Mouse (Mus musculus) macrophage (primary cell): ENCODE measurements around the gene E130114P18Rik. TPM values are rescaled to one million over a fixed set of nuclear protein-coding genes. Genes with fewer than 3 reads are reported as not detected.

Experiments
- H3K27ac ChIP-seq: fragments of 350-480 bp; formaldehyde crosslinking; 2 replicates; pipeline ENCODE4 v1.9.0; 2021
- H3K36me3 ChIP-seq: fragments of 350-480 bp; formaldehyde crosslinking; 2 replicates; pipeline ENCODE4 v1.9.0; 2021; ENCODE audit errors: inconsistent target
- H3K4me3 ChIP-seq: fragments of 350-480 bp; formaldehyde crosslinking; 2 replicates; pipeline ENCODE4 v1.9.0; 2021; ENCODE audit errors: inconsistent target
- H3K79me2 ChIP-seq: fragments of 350-480 bp; formaldehyde crosslinking; 2 replicates; pipeline ENCODE4 v1.9.0; 2021; ENCODE audit errors: inconsistent target
- WGBS: methylation state at CpG from one replicate; pipeline ENCODE4 v1.1.7; 2026; ENCODE audit warnings: inconsistent platforms; ENCODE audit not compliant: missing documents; 5-methylcytosine and 5-hydroxymethylcytosine counted together
- polyA plus RNA-seq: library from polyadenylated mRNA; stranded (reverse); fragments of 250-400 nt; gene quantifications from 3 replicates; pipeline ENCODE4 v1.2.4, GENCODE M21; 2018; ENCODE audit warnings: inconsistent platforms
- total RNA-seq, 78 experiments: library from RNA; depleted of rRNA; stranded (reverse); fragments of 250-400 nt; gene quantifications; 1 replicate in 9 of 78; 2 replicates in 24 of 78; 3 replicates in 43 of 78; 4 replicates in 2 of 78; pipeline ENCODE4 v1.2.4; 2018; ENCODE audit warnings: inconsistent platforms in 56 of 78

The E130114P18Rik gene
- total RNA-seq (2018; cell fraction: chromatin; rRNA removed), result not detected
- total RNA-seq (2018; cell fraction: cytosol; rRNA removed), result not detected
- total RNA-seq (2018; cell fraction: nucleus; rRNA removed), result not detected
- polyA plus RNA-seq, result not detected in 3 replicates

DNA sequence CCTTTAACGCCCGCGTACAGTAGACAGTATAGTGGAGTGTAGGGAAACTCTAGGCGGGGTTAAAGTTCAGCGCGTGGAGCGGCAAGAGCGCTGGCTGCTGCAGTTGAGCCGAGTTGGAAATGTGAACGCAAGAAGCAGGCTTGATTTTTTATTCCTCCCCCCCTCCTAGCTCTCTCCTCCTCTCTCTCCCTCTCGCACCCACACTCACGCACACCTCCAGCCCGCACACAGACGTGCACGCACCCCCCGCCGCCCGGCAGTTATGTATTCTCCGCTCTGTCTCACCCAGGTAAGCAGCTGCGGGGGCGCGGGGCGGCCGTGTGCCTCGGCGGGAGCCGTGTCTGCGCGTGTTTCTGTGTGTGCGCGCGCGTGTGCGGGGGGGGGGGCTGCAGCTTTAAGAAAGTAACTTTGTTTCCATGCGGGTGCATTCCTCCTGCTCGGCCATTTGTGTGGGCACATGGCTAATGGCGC lies at the start of gene E130114P18Rik:
Gene E130114P18Rik, minus strand, starts transcription at position 373 of the 471 bp plus-strand sequence.
- Histone ChIP-seq H3K36me3 (no peaks in the 10 kb centered on the region), H3K4me3 (peak within 1 kb of the TSS; percentile 36), H3K79me2 (no peaks in the 10 kb centered on the region), H3K27ac (no peak within 1 kb of the TSS)
- under 1% methylated on average over 30 of the region's 37 CpGs for WGBS

DNA sequence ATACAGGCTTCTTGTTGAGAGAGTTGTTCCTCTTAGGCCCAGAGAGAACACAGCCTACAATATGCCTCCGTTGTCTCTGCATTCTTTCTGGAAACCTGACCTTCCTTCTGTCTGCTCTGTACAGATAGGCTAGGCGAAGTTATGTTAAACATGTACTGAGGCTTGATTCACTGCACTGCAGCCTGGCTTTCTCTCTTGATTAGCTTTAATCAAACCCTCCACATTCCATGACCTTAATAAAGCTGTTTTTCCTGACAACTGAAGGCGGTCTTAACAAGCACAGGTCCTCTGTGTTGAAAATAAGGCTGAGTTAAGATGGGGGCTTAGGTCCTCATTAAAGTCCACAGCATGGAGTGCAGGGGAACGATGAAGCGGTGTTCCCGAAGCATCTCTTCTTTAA lies 49.2 kb upstream of the E130114P18Rik start:
- Histone ChIP-seq H3K4me3 (no peak overlapping the region), H3K36me3 (no peaks in the 10 kb centered on the region), H3K27ac (no peak overlapping the region), H3K79me2 (no peaks in the 10 kb centered on the region)
- WGBS, result 97% methylated on average over 6 of the region's 6 CpGs

DNA sequence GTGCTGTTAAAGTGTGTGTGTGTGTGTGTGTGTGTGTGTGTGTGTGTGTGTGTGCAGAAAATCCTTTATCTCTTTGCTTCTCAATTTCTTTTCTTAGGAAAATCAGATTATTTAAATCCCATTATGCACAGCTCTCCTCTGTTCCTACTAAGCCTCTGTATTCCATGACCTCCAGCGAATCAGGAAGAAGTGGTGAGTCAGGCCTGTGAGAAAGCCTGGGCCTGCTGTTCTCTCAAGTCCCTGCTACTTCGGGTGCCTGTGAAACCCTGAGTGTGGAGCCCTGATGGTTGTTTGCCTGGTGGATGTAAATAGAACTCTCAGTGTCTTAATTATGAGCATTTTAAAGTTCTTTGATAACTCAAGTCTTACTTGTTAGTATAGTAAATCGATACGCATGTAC lies 48.0 kb upstream of the E130114P18Rik start:
- Histone ChIP-seq H3K79me2 (no peaks in the 10 kb centered on the region), H3K4me3 (no peak overlapping the region), H3K36me3 (no peaks in the 10 kb centered on the region), H3K27ac (no peak overlapping the region)
- 97% methylated on average over 4 of the region's 4 CpGs for WGBS

DNA sequence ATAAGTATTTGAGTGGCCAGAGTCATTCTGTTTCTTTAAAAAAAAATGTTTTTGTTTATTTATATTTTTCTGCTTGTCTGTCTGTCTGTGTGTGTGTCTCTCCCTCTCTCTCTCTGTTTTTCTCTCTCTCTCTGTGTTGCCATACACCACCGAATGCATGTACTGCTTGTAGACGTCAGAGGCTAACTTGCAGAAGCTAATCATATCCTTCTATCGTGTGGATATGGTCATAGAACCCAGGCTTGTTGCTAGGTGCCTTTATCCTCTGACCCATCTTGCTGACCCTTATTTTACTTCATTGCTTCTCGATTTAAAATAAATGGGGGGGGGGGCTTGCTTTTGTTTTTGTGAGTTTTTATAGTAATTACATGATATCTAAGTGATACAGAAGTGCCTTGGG lies 47.6 kb upstream of the E130114P18Rik start:
- WGBS, result 100% methylated on average over 4 of the region's 4 CpGs
- no peak overlapping the region for H3K4me3 ChIP-seq
- H3K36me3 ChIP-seq, result no peaks in the 10 kb centered on the region
- no peaks in the 10 kb centered on the region for H3K79me2 ChIP-seq
- no peak overlapping the region for H3K27ac ChIP-seq

DNA sequence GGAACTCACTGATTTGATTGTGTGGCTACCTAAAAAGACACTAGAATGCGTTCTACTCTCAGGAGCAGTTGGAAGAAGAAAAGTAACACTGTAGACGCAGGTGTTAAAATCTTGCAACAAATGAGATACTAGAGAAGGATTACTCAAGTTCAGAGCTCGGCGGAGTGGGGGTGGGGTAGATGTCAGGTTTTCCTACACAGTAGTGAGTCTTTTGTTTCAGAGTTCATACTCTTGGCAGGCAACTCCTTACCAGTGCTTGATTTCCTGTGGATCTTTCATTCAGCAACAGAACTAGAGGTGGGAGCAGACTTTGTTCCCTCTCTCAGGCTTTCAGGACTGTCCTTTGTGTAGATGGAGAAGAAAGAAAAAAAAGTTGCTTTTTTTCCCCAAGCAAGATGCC lies 46.6 kb upstream of the E130114P18Rik start:
- H3K27ac ChIP-seq, result no peak overlapping the region
- no peak overlapping the region for H3K4me3 ChIP-seq
- no peaks in the 10 kb centered on the region for H3K79me2 ChIP-seq
- no peaks in the 10 kb centered on the region for H3K36me3 ChIP-seq
- WGBS, result 90% methylated on average over 4 of the region's 4 CpGs

DNA sequence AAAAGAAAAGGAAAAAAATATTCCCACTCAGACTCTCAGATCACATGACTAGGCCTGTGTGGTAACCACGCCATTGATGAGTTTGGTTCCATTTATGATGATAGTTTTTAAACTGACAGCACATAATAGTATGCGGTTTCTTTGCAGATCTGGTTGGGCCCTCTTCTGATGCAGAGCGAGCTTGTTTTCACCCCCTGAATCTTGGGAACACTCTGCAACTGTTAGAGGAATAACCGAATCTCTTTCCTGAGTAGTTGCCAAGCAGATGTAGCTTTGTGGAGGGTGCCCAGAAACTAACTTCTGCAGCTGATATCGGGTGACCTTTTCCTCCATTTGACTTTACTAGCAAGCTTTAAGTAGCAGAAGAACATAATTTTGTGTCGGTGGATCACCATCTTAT lies 45.6 kb upstream of the E130114P18Rik start:
- WGBS, result 95% methylated on average over 6 of the region's 6 CpGs
- Histone ChIP-seq H3K27ac (no peak overlapping the region), H3K79me2 (no peaks in the 10 kb centered on the region), H3K4me3 (no peak overlapping the region), H3K36me3 (no peaks in the 10 kb centered on the region)

DNA sequence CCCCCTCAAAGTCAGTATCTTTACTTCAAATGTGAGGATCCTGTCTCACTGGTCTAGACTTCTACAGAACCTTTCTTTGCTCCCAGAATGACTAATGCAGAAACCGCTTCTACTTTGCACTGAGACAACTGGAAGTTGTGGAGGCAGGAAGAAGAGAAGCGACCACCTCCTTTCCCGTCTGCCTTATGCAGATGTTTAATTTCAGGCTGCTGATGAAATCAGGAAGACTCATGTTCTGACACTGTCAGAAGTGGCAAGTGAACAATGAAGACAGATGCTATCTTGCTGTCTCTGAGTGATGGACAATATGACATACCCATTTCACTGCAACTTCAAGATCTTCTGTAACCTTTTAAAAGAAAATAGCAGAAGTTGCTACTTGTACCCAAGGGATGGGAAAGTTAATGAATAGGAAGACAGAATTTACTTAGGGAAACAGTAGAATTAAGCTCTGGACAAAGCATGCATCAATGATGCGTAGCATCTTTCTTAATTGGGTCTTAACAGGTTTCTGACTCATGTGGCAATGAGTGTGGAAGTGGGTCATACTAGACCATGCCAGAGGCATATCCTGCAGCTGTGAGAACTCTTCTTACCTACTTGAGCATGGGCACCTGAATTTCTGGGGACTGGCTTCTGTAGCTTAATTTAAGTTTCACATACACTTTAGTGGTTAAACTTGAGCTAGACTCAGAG lies 43.8 kb upstream of the E130114P18Rik start:
- Histone ChIP-seq H3K79me2 (no peaks in the 10 kb centered on the region), H3K36me3 (no peaks in the 10 kb centered on the region), H3K4me3 (no peak overlapping the region), H3K27ac (no peak overlapping the region)
- 57% methylated on average over 4 of the region's 4 CpGs for WGBS

DNA sequence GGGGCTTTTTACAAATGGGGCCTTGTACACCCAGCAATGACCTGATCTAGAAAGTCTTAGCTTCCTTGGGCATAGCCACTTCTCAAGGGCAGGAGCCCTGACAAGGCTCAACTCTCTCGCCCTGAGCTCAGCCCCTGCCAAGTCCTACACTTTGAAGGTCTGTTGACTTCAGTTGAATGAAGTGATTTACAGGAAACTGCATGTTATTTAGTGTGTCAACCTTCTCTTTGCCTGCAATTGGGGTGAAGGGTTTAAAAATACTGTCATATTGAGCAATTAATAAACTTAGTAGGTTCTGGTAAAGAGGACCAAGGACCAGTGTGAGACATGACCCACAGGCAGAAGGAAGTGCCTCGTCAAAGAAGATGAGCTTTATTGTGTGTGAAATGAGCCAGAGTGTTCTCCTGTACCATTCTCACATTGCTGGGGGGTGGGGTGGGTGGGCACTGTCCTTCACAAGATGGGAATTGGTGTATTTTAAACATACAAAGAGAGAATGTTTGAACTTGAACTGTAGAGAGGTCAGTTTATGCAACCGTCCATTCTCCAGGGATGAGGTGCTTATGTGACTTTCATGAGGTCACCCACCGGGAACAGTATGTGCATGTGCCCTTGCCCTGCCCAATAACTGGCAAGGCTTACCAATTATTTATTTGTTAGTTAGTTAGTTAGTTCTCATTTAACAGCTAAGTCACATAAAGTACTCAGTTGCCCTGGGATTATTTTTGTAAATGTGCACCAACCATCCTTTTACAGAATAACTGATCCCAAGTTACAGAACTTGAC lies 42.8 kb upstream of the E130114P18Rik start:
- H3K36me3 ChIP-seq, result no peaks in the 10 kb centered on the region
- 90% methylated on average over 4 of the region's 4 CpGs for WGBS
- H3K27ac ChIP-seq, result no peak overlapping the region

DNA sequence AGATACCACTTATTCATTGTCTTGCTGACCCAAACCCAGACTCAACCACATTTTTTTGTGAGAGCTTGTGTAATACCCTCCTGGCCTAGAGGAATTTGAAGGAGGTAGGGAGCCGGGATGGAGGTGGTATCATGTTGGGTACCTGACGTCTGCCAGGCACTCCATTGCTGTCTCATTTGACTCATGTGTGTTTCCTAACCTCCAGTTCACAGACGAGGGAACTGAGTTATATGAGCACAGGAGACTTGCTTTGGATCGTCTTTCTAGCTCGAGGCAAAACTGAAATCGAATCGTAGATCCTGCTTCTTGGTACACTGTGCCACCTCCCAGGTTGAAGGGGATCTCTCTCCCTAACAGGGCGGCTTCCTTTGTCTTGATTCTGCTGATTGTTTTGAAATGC lies 41.2 kb upstream of the E130114P18Rik start:
- H3K79me2 ChIP-seq, result no peaks in the 10 kb centered on the region
- no peaks in the 10 kb centered on the region for H3K36me3 ChIP-seq
- 93% methylated on average over 8 of the region's 8 CpGs for WGBS
- H3K4me3 ChIP-seq, result no peak overlapping the region
- no peak overlapping the region for H3K27ac ChIP-seq

More for the DNA sequence above, 42.8 kb upstream of the E130114P18Rik start:
- Histone ChIP-seq H3K79me2 (no peaks in the 10 kb centered on the region), H3K4me3 (no peak overlapping the region)

DNA sequence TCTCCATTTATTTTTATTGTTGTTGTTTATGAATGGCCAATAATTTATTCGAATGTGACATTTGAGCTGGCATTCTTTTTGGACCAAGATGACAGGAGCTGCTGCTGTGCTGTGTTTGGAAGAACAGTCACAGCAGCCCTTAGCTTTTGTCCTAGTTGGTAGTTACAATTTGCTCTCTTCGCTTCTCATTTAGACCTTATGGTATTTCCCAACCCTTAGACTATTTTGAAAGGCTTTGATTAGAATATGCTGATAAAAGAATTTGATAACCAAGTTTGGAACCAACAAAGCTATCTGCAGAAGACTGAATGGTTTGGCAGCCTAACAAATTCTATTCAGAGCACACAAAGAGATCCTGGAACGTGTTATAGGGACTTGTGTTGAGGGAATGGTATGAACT lies 40.6 kb upstream of the E130114P18Rik start:
- WGBS, result 95% methylated on average over 3 of the region's 3 CpGs
- Histone ChIP-seq H3K27ac (no peak overlapping the region), H3K4me3 (no peak overlapping the region), H3K79me2 (no peaks in the 10 kb centered on the region), H3K36me3 (no peaks in the 10 kb centered on the region)

DNA sequence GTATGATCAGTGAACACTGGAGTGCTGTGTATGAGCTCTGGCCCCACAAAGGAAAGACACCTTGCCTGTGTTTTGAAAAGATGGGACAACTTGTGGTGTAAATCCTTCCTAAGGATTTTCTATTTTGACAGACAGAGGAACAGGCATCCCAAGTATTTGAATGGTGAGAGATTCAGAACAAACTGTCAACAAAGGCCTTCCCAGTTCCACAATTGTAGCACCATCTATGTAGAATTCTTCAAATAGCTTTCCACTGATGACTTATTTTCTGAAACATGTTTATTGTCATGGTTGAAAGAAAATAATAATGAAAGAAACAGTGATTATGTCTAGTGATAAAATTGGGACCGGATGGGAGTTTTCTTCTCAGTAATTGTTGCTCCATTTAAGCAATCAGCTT lies 39.9 kb upstream of the E130114P18Rik start:
- H3K79me2 ChIP-seq, result no peaks in the 10 kb centered on the region
- H3K27ac ChIP-seq, result no peak overlapping the region
- WGBS, result 100% methylated on average over 1 of the region's 1 CpGs
- H3K36me3 ChIP-seq, result no peaks in the 10 kb centered on the region
- H3K4me3 ChIP-seq, result no peak overlapping the region

DNA sequence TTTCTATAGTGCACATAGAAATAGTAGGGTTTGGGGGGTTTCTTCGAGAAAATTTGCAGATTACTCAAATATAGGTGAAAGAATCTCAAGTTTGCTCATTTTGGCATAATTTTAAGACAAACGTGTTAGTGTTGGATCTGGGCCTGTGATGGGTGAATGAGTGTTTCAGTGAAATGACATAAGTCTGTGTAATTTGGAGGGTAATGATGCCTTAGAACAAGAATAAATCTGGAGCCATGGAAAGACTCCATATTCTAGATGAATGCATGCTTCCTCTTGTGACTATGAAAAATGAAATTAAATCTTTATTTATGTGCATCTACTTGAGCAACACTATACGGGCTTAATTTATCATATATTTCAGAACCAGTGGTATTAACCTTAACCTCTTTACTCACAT lies 38.9 kb upstream of the E130114P18Rik start:
- no peaks in the 10 kb centered on the region for H3K79me2 ChIP-seq
- H3K4me3 ChIP-seq, result no peak overlapping the region
- no peak overlapping the region for H3K27ac ChIP-seq
- H3K36me3 ChIP-seq, result no peaks in the 10 kb centered on the region
- WGBS, result 92% methylated on average over 3 of the region's 3 CpGs

DNA sequence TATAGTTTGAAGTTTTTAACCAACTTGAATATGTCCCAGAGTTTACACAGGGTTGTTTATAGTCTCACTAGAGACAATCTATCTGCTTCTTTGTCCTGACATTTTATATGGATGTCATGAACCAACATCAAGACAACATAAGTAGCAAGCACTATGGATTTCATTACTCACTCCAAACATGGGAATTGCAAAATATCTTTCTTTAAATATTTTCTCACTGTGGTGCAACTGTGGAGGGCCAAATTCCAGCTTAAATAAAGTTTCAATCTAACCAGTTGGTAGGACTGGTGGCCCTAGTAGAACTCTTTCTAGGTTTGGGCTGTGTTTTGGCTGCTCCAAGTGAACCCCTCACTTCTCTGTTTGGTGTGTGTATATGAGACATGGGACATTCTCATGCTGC lies 38.1 kb upstream of the E130114P18Rik start:
- no peaks in the 10 kb centered on the region for H3K79me2 ChIP-seq
- H3K27ac ChIP-seq, result no peak overlapping the region

DNA sequence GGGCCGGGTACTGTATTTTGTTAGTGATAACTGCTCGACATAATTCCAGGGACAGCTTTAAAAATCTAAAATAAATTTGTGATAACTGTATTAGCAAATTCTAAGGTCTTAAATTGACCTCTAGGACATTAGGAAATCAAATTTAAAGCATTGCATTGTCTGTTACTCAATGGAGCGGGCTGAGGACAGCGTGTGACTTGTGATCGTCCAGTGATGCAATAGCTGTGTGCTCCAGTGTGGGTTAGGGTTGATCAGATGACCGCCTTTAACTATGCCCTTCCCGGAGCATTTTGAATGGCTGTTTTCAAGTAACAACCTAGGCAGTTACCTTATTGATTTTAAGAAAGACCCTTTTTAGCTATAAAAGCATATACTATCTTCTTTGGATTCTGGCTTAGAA lies 36.6 kb upstream of the E130114P18Rik start:
- Histone ChIP-seq H3K27ac (no peak overlapping the region), H3K36me3 (no peaks in the 10 kb centered on the region), H3K4me3 (no peak overlapping the region), H3K79me2 (no peaks in the 10 kb centered on the region)
- 52% methylated on average over 7 of the region's 7 CpGs for WGBS

More for the DNA sequence above, 38.1 kb upstream of the E130114P18Rik start:
- no peak overlapping the region for H3K4me3 ChIP-seq
- H3K36me3 ChIP-seq, result no peaks in the 10 kb centered on the region

DNA sequence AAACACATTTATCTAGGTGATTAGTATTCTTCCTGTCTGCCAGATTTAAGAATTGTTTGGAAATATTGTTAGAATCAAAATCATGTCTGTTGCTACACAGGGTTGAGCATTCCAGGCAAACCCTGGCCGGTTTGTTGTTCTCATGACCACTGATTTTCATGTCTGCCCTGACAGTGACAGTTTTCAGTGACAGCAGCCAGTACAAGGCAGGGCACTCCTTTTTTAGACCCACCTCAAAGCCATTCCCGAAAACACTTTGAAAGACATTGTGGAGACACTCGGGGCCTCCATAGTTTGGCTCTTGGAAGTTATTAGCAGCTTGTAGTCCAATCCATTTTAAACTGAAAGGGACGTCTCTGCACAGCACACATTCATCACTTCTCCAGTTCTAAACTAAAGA lies 36.1 kb upstream of the E130114P18Rik start:
- no peaks in the 10 kb centered on the region for H3K79me2 ChIP-seq
- WGBS, result 87% methylated on average over 4 of the region's 4 CpGs
- no peak overlapping the region for H3K27ac ChIP-seq

More for the DNA sequence above, 36.1 kb upstream of the E130114P18Rik start:
- no peak overlapping the region for H3K4me3 ChIP-seq
- no peaks in the 10 kb centered on the region for H3K36me3 ChIP-seq
